Mouse (Mus musculus) forebrain, embryonic 13.5 days (tissue): ENCODE results near the gene Heatr6. TPM values are rescaled to one million over a fixed set of nuclear protein-coding genes. Genes with fewer than 3 reads are reported as not detected.

ENCODE experiments used
- ATAC-seq: fragments of 200-750 bp; cut with Nextera tagmentation; 2 replicates; pipeline ENCODE4 v1.8.0; 2017
- H3K27ac ChIP-seq: fragments of 300-500 bp; sonication (generic); 2 replicates; pipeline ENCODE4 v1.5.1; 2015; ENCODE audit warnings: inconsistent platforms, mild to moderate bottlenecking, moderate library complexity
- H3K27me3 ChIP-seq: fragments of 300-500 bp; sonication (generic); 2 replicates; pipeline ENCODE4 v1.6.1; 2015; ENCODE audit warnings: mild to moderate bottlenecking, inconsistent platforms
- H3K36me3 ChIP-seq: fragments of 300-500 bp; sonication (generic); 2 replicates; pipeline ENCODE4 v1.6.1; 2015; ENCODE audit warnings: mild to moderate bottlenecking, inconsistent platforms; ENCODE audit not compliant: poor library complexity, severe bottlenecking
- H3K4me1 ChIP-seq: fragments of 300-500 bp; sonication (generic); 2 replicates; pipeline ENCODE4 v1.6.1; 2015; ENCODE audit warnings: inconsistent platforms
- H3K4me2 ChIP-seq: fragments of 300-500 bp; sonication (generic); 2 replicates; pipeline ENCODE4 v1.6.1; 2015; ENCODE audit warnings: inconsistent platforms, mild to moderate bottlenecking, moderate library complexity
- H3K4me3 ChIP-seq: fragments of 300-500 bp; sonication (generic); 2 replicates; pipeline ENCODE4 v1.5.1; 2015; ENCODE audit warnings: mild to moderate bottlenecking, inconsistent platforms
- H3K9ac ChIP-seq: fragments of 300-500 bp; sonication (generic); 2 replicates; pipeline ENCODE4 v1.6.1; 2015; ENCODE audit warnings: mild to moderate bottlenecking, inconsistent platforms
- H3K9me3 ChIP-seq: fragments of 300-500 bp; sonication (generic); replicated peaks from 2 replicates; pipeline ENCODE4 v1.6.1; 2016; ENCODE audit warnings: inconsistent platforms
- WGBS: fragments of 180-500 bp; shearing (Covaris S2); methylation state at CpG from one replicate; pipeline ENCODE4 v1.1.7; 2015; 5-methylcytosine and 5-hydroxymethylcytosine counted together
- polyA plus RNA-seq: library from polyadenylated mRNA; unstranded; fragments of >200 nt; fragmentation: Nextera tagmentation; extraction: Ambion mirVana; gene quantifications from 2 replicates; pipeline ENCODE4 v1.2.1, GENCODE M21; 2015

The Heatr6 gene
- polyA plus RNA-seq, 1 experiment from 2014 or later, result 40.6 TPM

DNA sequence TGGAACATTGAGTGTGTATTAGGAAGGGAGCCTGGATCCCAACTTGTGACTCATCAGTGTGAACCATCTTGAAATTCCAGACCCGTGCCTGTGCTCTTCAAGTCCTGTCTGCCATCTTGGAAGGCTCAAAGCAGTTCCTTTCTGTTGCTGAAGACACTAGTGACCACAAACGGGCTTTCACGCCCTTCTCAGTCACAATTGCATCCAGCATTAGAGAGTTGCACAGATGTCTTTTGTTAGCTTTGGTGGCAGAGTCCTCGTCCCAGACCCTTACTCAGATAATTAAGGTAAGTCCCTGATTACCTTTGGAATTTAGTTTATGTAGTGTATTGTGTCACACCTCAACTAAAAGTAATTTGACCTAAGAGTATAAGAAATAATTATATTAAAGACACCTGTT, 15.5 kb downstream of the Heatr6 start:
- ATAC-seq, result no peak
- no peaks in the 10 kb centered on the region for H3K9me3 ChIP-seq
- no peak overlapping the region for H3K4me2 ChIP-seq
- H3K36me3 ChIP-seq, result peaks cover 99% of the 10 kb centered on the region
- no peak overlapping the region for H3K9ac ChIP-seq
- no peaks in the 10 kb centered on the region for H3K4me1 ChIP-seq
- no peak overlapping the region for H3K27ac ChIP-seq
- H3K27me3 ChIP-seq, result no peaks in the 10 kb centered on the region
- WGBS, result 87% methylated on average over 4 of the region's 4 CpGs
- no peak overlapping the region for H3K4me3 ChIP-seq

DNA sequence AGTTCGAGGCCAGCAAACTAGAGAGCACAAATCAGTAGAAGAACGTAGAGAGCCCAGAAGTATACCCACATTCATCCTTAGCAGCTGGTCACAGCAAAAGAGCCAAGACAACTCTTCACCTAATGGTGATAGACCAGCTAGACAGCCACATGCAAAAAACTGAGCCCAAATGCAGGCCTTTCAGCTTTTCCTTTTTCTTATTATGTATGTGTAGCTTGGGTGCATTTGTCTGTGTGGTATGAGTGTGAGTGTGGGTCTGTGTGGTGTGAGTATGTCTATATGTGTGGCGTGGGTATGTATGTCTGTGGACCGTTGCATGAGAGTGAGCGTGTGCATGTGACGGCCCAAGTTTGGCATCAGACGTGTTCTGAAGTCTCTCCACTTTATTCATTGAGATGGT, 17.5 kb downstream of the Heatr6 start:
- no peak for ATAC-seq
- Histone ChIP-seq H3K36me3 (peaks cover 99% of the 10 kb centered on the region), H3K4me1 (no peaks in the 10 kb centered on the region), H3K27ac (no peak overlapping the region), H3K27me3 (no peaks in the 10 kb centered on the region), H3K4me3 (no peak overlapping the region), H3K9ac (no peak overlapping the region), H3K4me2 (no peak overlapping the region), H3K9me3 (no peaks in the 10 kb centered on the region)
- 94% methylated on average over 7 of the region's 7 CpGs for WGBS

DNA sequence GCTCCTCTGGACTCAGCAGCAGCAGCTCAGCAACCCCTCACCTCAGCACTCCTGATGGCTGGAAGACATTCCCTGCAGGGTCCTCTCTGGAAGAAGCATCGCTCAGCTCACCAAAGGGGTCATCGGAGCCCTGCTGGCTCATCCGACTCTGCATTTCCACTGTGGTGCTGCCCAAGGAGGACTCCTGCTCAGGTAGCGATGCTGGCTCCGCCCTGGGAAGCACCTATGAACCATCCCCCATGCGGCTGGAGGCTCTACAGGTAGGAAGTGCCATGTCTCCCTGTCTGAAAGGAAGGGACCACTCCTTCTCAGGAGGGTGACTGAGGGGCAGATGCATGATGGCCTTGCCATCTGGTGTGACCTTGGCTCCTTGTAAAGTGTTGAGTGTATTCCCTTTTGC, 18.8 kb downstream of the Heatr6 start:
- Histone ChIP-seq H3K27ac (no peak overlapping the region), H3K27me3 (no peaks in the 10 kb centered on the region), H3K4me3 (no peak overlapping the region), H3K9me3 (no peaks in the 10 kb centered on the region), H3K4me1 (no peaks in the 10 kb centered on the region), H3K4me2 (no peak overlapping the region), H3K36me3 (peaks cover 99% of the 10 kb centered on the region), H3K9ac (no peak overlapping the region)
- no peak for ATAC-seq
- WGBS, result 98% methylated on average over 6 of the region's 6 CpGs

DNA sequence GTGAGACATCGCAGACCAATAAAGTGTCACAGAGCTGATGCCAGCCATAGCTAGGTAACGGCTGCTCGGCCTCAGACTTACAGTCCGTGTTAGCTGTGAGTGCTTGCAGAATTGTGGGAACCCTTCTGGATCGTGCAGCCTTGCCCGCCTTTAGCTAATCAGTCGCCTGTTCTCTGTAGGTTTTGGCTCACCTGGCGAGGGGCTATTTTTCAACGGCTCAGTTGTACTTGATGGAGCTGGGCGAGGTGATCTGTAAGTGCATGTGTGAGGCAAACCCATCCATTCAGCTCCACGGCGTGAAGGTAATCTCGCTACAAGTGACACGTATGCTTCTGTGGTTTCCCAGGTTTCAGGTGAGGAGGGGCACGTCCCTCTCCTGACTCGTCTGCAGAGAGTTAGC, 20.2 kb downstream of the Heatr6 start:
- ATAC-seq, result no peak
- Histone ChIP-seq H3K36me3 (peaks cover 93% of the 10 kb centered on the region), H3K9me3 (no peaks in the 10 kb centered on the region), H3K27me3 (no peaks in the 10 kb centered on the region), H3K4me2 (no peak overlapping the region), H3K4me1 (no peaks in the 10 kb centered on the region), H3K27ac (no peak overlapping the region), H3K4me3 (no peak overlapping the region), H3K9ac (no peak overlapping the region)
- WGBS, result 94% methylated on average over 16 of the region's 16 CpGs

DNA sequence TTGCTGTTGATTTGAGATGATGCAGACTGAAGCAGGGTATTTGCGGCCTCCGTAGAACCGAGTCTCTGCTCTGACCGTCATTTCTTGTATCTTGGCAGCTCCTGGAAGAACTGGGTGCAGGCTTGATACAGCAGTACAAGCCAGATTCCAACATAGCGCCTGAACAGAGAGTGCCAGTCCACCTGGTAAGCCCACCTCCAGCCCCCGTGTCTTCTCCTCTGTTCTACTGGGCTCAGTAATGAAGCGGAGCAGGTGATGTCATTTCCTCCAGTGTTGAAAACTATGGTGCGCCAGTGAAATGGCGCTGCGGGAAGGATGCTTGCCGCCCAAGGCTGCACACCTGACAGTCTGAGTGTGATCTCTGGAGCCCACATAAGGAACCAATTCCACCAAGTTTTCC, 20.8 kb downstream of the Heatr6 start:
- Histone ChIP-seq H3K4me3 (no peak overlapping the region), H3K36me3 (peaks cover 93% of the 10 kb centered on the region), H3K27ac (no peak overlapping the region), H3K9me3 (no peaks in the 10 kb centered on the region), H3K4me1 (no peaks in the 10 kb centered on the region), H3K9ac (no peak overlapping the region), H3K4me2 (no peak overlapping the region), H3K27me3 (no peaks in the 10 kb centered on the region)
- 95% methylated on average over 11 of the region's 11 CpGs for WGBS
- ATAC-seq, result no peak

- H3K4me3 ChIP-seq, result no peak overlapping the region
- no peak for ATAC-seq
- no peaks in the 10 kb centered on the region for H3K9me3 ChIP-seq
- 85% methylated on average over 8 of the region's 8 CpGs for WGBS
- H3K4me1 ChIP-seq, result no peaks in the 10 kb centered on the region
- no peak overlapping the region for H3K27ac ChIP-seq
- H3K27me3 ChIP-seq, result no peaks in the 10 kb centered on the region
- no peak overlapping the region for H3K9ac ChIP-seq
- no peak overlapping the region for H3K4me2 ChIP-seq
- peaks cover 95% of the 10 kb centered on the region for H3K36me3 ChIP-seq
Measured at GRCm38 (mm10) chr11:83776798-83777197, 23.3 kb downstream of the Heatr6 start.

GRCm38 (mm10) chr11:83783931-83784600, 30.6 kb downstream of the Heatr6 start:
- 80% methylated on average over 14 of the region's 14 CpGs for WGBS
- H3K9ac ChIP-seq, result no peak overlapping the region
- ATAC-seq, result no peak
- H3K9me3 ChIP-seq, result no peaks in the 10 kb centered on the region
- no peaks in the 10 kb centered on the region for H3K4me1 ChIP-seq
- H3K27ac ChIP-seq, result no peak overlapping the region
- H3K27me3 ChIP-seq, result no peaks in the 10 kb centered on the region
- no peak overlapping the region for H3K4me3 ChIP-seq
- H3K36me3 ChIP-seq, result peaks cover 49% of the 10 kb centered on the region
- no peak overlapping the region for H3K4me2 ChIP-seq

GRCm38 (mm10) chr11:83784661-83785060, 31.2 kb downstream of the Heatr6 start:
- Histone ChIP-seq H3K27ac (no peak overlapping the region), H3K9me3 (no peaks in the 10 kb centered on the region), H3K9ac (no peak overlapping the region), H3K27me3 (no peaks in the 10 kb centered on the region), H3K4me3 (no peak overlapping the region), H3K4me2 (no peak overlapping the region), H3K36me3 (peaks cover 43% of the 10 kb centered on the region), H3K4me1 (no peaks in the 10 kb centered on the region)
- 84% methylated on average over 2 of the region's 2 CpGs for WGBS
- ATAC-seq, result no peak

DNA sequence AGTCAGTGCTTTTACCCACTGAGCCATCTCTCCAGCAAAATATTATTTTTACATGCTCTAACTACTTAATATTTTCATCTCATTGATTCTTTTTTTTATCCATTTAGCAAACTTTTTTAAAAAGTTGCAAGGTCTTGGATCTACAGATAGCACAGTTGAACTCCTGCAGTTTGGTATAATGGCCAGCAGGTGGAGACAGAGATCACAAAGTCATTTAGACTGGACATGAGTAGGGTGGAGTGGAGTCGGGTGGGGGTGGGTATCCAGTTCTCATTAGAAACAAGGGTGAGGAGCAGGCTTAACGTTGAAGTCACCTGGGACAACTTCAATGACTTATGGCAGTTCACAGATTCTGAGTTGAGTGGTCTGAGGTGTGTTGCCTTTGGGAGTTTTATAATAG, 31.9 kb downstream of the Heatr6 start:
- H3K27me3 ChIP-seq, result no peaks in the 10 kb centered on the region
- H3K9ac ChIP-seq, result no peak overlapping the region
- H3K4me3 ChIP-seq, result no peak overlapping the region
- 8% methylated on average over 2 of the region's 2 CpGs for WGBS
- no peak overlapping the region for H3K4me2 ChIP-seq
- no peaks in the 10 kb centered on the region for H3K4me1 ChIP-seq
- peak; percentile 41; the same call in 1 of the 2 replicates for ATAC-seq
- H3K27ac ChIP-seq, result no peak overlapping the region
- H3K36me3 ChIP-seq, result peaks cover 36% of the 10 kb centered on the region
- H3K9me3 ChIP-seq, result no peaks in the 10 kb centered on the region

- H3K4me3 ChIP-seq, result no peak overlapping the region
- no peak for ATAC-seq
- no peaks in the 10 kb centered on the region for H3K27me3 ChIP-seq
- no peak overlapping the region for H3K4me2 ChIP-seq
- no peaks in the 10 kb centered on the region for H3K4me1 ChIP-seq
- H3K27ac ChIP-seq, result no peak overlapping the region
- H3K9ac ChIP-seq, result no peak overlapping the region
- WGBS, result 79% methylated on average over 4 of the region's 4 CpGs
- no peaks in the 10 kb centered on the region for H3K9me3 ChIP-seq
- H3K36me3 ChIP-seq, result peaks cover 22% of the 10 kb centered on the region
Measured at GRCm38 (mm10) chr11:83786835-83787234, 33.3 kb downstream of the Heatr6 start.

- H3K27ac ChIP-seq, result no peak overlapping the region
- H3K9me3 ChIP-seq, result no peaks in the 10 kb centered on the region
- ATAC-seq, result no peak
- no peak overlapping the region for H3K4me2 ChIP-seq
- 87% methylated on average over 15 of the region's 15 CpGs for WGBS
- H3K36me3 ChIP-seq, result peaks cover 18% of the 10 kb centered on the region
- no peaks in the 10 kb centered on the region for H3K27me3 ChIP-seq
- H3K4me3 ChIP-seq, result no peak overlapping the region
- H3K4me1 ChIP-seq, result no peaks in the 10 kb centered on the region
- H3K9ac ChIP-seq, result no peak overlapping the region
Measured at GRCm38 (mm10) chr11:83787401-83788021, 34.0 kb downstream of the Heatr6 start.

- no peak for ATAC-seq
- Histone ChIP-seq H3K27ac (no peak overlapping the region), H3K9me3 (no peaks in the 10 kb centered on the region), H3K27me3 (0 out of 2 replicates have a peak, but pooled peaks cover 2% of the 10 kb centered on the region), H3K4me2 (no peak overlapping the region), H3K4me1 (no peaks in the 10 kb centered on the region), H3K4me3 (no peak overlapping the region), H3K9ac (no peak overlapping the region), H3K36me3 (peaks cover 10% of the 10 kb centered on the region)
- 82% methylated on average over 8 of the region's 8 CpGs for WGBS
Measured at GRCm38 (mm10) chr11:83788331-83788730, 34.8 kb downstream of the Heatr6 start.

DNA sequence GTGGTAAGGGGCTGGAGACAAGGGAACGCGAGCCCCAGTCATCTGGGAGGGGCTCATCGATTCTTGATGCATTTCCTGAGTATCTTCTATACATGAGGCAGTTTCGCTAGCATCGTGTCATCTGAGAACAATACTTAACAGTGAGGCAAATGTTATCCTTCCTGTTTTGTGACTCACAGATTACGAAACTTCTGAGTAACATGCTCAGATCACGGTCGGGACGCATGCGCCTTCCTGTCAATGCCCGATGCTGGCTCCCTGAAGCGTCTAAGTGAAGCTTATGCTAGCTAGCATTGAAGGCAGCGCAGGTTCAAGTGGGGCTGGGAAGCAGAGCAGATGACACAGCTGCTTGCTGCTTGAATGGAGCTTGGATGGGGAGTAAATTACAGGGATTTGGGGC, 35.8 kb downstream of the Heatr6 start:
- no peak overlapping the region for H3K4me2 ChIP-seq
- ATAC-seq, result no peak
- H3K4me3 ChIP-seq, result no peak overlapping the region
- H3K4me1 ChIP-seq, result no peaks in the 10 kb centered on the region
- H3K9ac ChIP-seq, result no peak overlapping the region
- no peaks in the 10 kb centered on the region for H3K9me3 ChIP-seq
- no peak overlapping the region for H3K27ac ChIP-seq
- 71% methylated on average over 13 of the region's 13 CpGs for WGBS
- 0 out of 2 replicates have a peak, but pooled peaks cover under 1% of the 10 kb centered on the region for H3K36me3 ChIP-seq
- H3K27me3 ChIP-seq, result 0 out of 2 replicates have a peak, but pooled peaks cover 3% of the 10 kb centered on the region
